Mouse (Mus musculus): ENCODE measurements around the gene Sumo1.

- TF ChIP-seq EP300 (IDR thresholded peaks at IDR 0.05; ENCODE audit: insufficient read depth, low read depth, low read length) (no peak), CTCF (IDR thresholded peaks at IDR 0.05) (no peak)
Measured at GRCm38 (mm10) chr1:59548486-59548885, 122.1 kb downstream of the Sumo1 start.
